Mouse (Mus musculus) mature B cell (primary cell): Measurements from ENCODE around the gene Plk3.

Experiments used
- in situ Hi-C: fragments of 300-500 bp; cut with MboI; formaldehyde crosslinking; loops from 2 replicates; pipeline ENCODE4 v1.14.3; 2019

Plk3 gene

GRCm38 (mm10) chr4:117120445-117121414 is 13.0 kb downstream of the Plk3 start:
- in situ Hi-C loops = loop anchor here (10.0 kb wide), 1 partner anchor 126 kb away; the partner anchor contains the start of genes Hectd3 and Urod

DNA sequence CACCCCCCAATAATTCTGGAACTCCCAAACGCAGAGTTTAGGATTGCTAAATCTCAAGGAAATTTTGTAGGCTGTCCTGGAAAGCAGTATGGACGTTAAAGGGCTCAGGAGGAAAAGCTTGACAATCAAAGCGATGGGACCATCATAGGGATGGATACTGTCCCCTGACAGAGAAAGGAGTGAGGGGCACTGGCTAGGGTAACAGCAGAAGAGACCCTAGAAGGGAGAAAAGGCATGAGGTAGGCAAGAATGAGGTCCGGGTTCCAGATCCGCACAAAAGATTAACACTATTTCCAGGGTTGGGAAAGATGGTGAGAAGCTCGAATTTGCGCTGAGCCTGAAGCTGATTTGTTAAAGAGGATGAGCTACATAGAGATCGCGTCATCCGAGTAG is 13.7 kb downstream of the Plk3 start:
- in situ Hi-C loops = loop anchor here (10.0 kb wide), 1 partner anchor 125 kb away; the partner anchor contains the start of genes Hectd3 and Urod

GRCm38 (mm10) chr4:117119636-117120035 is 14.1 kb downstream of the Plk3 start:
- in situ Hi-C loops = loop anchor here (10.0 kb wide), 1 partner anchor 125 kb away; the partner anchor contains the start of genes Hectd3 and Urod

DNA sequence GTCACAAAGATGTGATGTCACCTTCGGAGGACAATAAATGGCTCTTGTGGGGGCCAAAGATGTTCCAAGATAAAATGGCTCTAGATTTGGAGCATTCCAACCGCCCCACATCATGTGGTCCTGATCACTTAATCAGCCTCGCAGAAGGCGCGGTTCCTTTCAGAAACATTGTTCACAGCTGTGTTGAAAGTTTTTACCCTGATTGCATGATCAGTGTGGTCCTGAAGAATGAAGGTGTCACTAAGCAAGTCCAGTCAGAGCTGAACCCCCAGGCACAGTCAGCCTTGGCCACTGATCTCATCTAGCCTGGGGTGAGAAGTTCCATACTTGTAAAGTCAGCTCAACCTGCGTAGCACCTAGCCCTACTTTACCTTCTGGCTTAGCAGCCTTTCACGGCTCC is 15.8 kb downstream of the Plk3 start:
- in situ Hi-C loops = no loop called here

GRCm38 (mm10) chr4:117115592-117115991 is 18.2 kb downstream of the Plk3 start:
- in situ Hi-C loops = no loop called here

- in situ Hi-C loops = no loop called here
Observed at GRCm38 (mm10) chr4:117113237-117113636, 20.5 kb downstream of the Plk3 start.

DNA sequence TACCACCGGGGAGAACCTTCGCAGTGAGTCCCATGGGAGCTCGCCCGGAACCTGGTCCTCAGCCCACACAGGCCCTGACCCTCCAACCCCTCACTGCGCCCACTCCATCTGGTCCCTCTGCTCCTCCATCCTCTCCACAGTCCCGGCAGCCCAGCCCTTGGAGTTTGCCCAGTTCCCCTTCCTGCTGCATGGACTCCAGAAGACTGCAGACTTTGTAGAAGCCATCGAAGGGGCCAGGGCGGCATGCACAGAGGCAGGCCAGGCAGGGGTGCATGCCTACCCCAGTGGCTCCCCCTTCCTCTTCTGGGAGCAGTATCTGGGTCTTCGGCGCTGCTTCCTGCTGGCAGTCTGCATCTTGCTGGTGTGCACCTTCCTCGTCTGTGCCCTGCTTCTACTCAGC is 22.8 kb downstream of the Plk3 start:
- in situ Hi-C loops = no loop called here

GRCm38 (mm10) chr4:117110249-117110648 is 23.5 kb downstream of the Plk3 start:
- in situ Hi-C loops = no loop called here

GRCm38 (mm10) chr4:117109330-117109729 is 24.4 kb downstream of the Plk3 start:
- in situ Hi-C loops = no loop called here

DNA sequence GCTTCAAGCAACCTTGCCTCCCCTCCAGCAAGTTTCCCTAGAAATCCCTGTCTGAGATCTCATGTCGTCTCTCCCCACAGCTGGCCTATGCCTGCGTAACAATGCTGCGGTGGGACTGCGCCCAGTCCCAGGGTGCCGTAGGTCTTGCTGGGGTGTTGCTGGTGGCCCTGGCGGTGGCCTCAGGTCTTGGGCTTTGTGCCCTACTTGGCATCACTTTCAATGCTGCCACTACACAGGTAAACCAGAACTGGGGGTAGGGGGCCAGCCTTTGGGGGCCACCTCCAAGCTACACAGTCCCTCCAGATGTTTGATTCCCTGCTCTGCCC is 25.3 kb downstream of the Plk3 start:
- in situ Hi-C loops = no loop called here

DNA sequence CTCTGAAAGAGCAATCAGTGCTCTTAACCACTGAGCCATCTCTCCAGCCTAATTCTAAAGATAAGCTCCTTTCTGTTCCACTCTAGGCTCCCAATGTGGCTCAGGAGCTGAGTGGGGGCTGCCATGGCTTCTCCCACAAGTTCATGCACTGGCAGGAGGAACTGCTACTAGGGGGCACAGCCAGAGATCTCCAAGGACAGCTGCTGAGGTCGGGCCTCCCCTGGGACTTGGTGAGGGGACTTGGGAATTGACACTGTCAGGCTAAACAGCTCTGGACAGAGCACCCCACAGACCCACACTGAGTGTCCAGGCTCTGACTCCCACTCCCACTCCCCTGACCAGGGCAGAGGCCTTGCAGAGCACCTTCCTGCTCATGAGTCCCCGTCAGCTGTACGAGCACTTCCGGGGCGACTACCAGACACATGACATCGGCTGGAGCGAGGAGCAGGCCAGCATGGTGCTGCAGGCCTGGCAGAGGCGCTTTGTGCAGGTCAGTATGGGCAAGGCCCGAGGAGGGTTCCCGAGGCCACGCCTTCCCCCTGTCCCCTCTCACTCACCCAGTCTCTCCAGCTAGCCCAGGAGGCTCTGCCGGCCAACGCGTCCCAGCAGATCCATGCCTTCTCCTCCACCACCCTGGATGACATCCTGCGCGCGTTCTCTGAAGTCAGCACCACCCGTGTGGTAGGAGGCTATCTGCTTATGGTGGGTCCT is 25.8 kb downstream of the Plk3 start:
- in situ Hi-C loops = no loop called here

DNA sequence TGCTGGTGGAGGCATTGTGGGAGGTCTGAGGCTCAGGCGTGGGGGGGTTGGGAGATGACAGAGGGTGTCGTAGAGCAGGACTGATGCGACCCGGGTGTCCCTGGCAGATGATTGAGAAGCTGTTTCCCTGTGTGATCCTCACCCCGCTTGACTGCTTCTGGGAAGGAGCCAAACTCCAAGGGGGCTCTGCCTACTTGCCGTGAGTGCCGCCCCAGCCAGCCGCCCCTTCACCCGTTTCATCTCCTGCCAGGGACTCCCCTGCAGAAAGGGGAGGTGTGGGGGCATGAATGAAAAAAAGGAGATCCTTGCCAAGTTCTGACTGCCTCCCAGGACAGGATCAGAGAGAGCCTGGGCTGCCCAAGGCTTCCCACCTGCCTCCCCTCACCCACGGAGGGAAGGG is 28.6 kb downstream of the Plk3 start:
- in situ Hi-C loops = no loop called here

- in situ Hi-C loops = no loop called here
Observed at GRCm38 (mm10) chr4:117104672-117105071, 29.1 kb downstream of the Plk3 start.

GRCm38 (mm10) chr4:117101218-117101617 is 32.5 kb downstream of the Plk3 start:
- in situ Hi-C loops = no loop called here

DNA sequence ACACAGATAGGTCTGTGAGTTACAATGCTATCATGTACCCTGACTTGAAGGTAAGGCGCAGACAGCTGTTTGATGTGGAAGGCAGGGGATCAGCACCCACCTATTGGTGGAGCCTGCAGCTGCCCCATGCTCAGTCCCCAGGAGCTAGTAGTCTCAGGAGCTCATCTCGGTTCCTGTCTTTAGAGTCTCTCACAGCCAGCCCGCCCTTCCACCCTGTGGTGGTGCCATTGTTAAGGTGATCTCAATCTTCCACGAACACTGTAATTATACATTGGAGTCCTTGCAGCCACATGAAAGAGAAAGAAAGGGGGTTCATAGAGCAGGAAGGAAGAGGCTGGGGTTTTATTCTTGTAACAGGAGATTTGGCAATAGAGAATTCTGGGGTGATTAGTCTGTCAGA is 33.7 kb downstream of the Plk3 start:
- in situ Hi-C loops = no loop called here

DNA sequence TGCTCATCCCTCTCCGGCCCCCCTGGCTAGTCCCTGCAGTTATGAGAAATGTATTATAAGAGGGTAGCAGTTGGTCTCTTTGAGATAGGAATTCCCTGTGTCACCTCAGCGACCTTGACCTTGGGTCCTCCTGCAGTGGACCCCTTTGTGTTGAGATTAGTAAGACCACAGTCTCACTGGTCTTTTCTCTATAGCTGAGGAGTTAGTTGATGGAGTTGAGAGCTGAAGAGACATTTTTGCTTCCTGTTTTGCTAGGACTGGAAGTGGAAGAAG is 35.1 kb downstream of the Plk3 start:
- in situ Hi-C loops = no loop called here

- in situ Hi-C loops = no loop called here
Observed at GRCm38 (mm10) chr4:117097969-117098763, 35.6 kb downstream of the Plk3 start.

DNA sequence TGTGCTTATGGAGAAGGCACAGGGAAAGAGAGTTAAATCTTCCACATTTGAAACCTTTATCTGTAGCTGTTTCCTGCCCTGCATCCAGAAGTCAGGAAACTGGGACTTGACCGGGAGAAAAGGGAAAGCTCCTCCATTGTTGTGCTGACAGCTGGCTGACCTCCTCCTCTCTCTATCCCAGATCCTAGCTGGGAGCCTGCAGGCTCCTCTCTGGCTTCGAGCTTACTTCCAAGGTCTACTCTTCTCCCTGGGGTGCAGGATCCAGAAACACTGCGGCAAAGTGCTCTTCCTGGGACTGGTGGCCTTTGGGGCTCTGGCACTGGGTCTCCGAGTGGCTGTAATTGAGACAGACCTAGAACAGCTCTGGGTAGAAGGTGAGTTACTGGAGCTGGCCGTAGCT is 37.1 kb downstream of the Plk3 start:
- in situ Hi-C loops = no loop called here

- in situ Hi-C loops = no loop called here
Observed at GRCm38 (mm10) chr4:117095551-117096452, 38.0 kb downstream of the Plk3 start, which contains the start of gene Ptch2. Gene Ptch2 (plus strand): TSS chr4:117096075.

DNA sequence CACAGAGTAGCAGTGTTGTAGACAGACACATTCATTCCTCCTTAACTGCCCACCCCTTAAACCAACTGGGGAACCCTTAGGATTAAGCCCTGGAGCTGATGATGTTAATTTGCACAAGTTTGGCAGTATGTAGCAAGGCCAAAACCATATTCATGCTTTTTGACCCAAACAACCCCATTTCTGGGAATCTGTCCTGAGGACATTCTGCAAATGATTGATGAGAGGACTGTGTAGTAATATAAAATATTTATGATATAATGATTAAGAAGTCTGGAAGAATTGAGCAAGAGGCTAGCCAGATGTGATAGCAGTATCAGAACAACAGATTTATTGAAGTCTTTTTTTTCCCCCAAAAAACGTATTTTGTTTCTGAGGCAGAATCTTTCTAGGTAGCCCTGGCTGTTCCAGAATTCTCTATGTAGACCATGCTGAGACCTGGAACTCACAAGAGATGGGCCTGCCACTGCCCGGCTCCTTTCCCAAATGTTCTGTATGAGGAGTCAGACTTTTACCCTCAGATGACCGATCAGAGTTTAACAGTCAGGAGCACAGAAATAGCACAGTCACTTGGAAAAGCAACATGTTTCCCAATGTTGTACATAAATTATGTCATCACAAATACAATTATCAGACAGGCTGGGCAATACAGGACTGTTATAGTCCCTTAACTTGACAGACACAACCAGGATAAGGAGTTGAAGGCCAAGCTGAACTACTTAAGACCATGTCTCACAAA is 39.0 kb downstream of the Plk3 start:
- in situ Hi-C loops = no loop called here

DNA sequence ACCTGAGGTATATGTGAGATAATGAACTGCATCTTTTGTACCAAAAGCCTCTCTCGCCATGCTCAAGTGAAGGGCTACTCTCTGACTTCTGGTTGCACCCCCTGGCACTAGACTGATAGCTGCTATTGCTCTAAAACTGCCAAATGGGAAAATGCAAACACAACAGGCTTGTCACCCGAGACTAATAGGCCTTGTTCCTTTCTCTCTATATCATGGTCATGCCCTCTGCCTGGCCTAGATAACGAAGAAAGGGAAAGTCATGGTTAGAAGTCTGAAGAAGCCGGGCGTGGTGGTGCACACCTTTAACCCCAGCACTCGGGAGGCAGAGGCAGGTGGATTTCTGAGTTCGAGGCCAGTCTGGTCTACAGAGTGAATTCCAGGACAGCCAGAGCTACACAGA is 43.2 kb downstream of the Plk3 start:
- in situ Hi-C loops = no loop called here
